Mouse (Mus musculus): ENCODE results near the gene Hdgf. TPM values are rescaled to one million over a fixed set of nuclear protein-coding genes. Genes with fewer than 3 reads are reported as not detected.
A peak's percentile ranks its signal among the peaks of the same experiment; 100 is the strongest.

Hdgf gene
- polyA plus RNA-seq, 1 experiment from 2014 or later: 183 TPM

DNA sequence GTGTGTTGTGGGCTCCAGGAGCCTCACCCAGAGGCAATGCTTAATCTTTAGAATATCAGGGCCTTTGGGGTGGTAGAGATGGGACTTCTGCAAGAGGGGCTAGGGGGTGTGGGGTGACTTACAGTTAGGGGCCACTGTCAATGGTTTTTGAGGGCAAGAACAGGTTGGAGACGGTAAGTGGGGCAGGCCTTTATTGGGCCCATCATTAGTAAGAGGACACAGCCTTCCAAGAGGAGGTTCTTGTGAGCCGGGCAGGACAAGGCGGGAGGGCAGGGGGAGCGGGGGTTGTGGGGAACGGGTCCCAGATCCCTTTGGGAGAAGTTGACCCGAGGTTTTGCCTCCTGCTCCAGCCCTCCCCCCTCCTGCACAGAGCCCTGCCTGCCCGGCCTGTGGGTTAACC, 7.4 kb downstream of the Hdgf start:
- H3K27me3 ChIP-seq: no peaks in the 10 kb centered on the region

DNA sequence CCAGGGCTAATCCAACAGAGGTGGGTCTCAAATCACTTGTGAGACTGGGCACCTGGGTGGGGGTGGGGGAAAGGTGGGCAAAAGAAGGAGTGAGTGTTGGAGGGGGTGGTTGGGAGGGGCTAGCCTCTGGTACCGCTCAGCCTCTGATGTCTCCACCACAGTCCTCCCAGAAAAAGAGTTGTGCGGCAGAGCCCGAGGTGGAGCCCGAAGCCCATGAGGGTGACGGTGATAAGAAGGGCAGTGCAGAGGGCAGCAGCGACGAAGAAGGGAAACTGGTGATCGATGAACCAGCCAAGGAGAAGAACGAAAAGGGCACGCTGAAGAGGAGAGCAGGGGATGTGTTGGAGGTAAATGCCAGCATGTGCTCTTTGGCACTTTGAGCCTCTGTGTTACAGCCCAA, 7.8 kb downstream of the Hdgf start:
- Histone ChIP-seq H3K27ac (replicated peaks) (no peak overlapping the region), H3K4me2 (no peak overlapping the region), H3K9ac (no peak overlapping the region), H3K9me3 (no peaks in the 10 kb centered on the region), H3K4me3 (no peak overlapping the region), H3K36me3 (peaks cover 37% of the 10 kb centered on the region), H3K27me3 (no peaks in the 10 kb centered on the region), H3K4me1 (replicated peaks) (peaks cover 24% of the 10 kb centered on the region)
- WGBS: 93% methylated on average over 10 of the region's 10 CpGs
- ATAC-seq (ENCODE audit: low FRiP score, low read depth): no peak

More for the DNA sequence above, 7.4 kb downstream of the Hdgf start:
- peaks cover 28% of the 10 kb centered on the region for H3K4me1 ChIP-seq (replicated peaks)
- H3K4me3 ChIP-seq: no peak overlapping the region
- H3K36me3 ChIP-seq: peaks cover 37% of the 10 kb centered on the region
- H3K9me3 ChIP-seq: no peaks in the 10 kb centered on the region
- 79% methylated on average over 7 of the region's 7 CpGs for WGBS
- H3K9ac ChIP-seq: no peak overlapping the region
- H3K27ac ChIP-seq (replicated peaks): no peak overlapping the region
- no peak for ATAC-seq (ENCODE audit: low FRiP score, low read depth)
- no peak overlapping the region for H3K4me2 ChIP-seq

DNA sequence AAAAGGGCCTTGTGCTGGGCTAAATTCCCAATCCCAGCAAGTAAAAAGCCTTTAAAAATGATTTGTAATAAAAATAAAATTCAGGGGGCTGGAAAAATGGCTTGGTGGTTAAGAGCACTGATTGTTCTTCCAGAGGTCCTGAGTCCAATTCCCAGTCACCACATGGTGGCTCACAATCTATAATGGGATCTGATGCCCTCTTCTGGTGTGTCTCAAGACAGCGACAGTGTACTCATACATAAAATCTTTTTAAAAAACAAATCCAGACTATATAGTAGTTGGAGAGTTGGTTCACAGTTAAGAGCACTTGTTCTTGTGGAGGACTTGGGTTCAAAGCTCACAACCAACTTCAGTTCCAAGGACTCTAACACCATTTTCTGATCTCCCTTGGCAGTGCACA, 10.9 kb downstream of the Hdgf start:
- Histone ChIP-seq H3K27ac (replicated peaks) (no peak overlapping the region), H3K27me3 (no peaks in the 10 kb centered on the region), H3K4me3 (no peak overlapping the region), H3K36me3 (peaks cover 40% of the 10 kb centered on the region), H3K4me1 (replicated peaks) (peaks cover 14% of the 10 kb centered on the region), H3K9ac (no peak overlapping the region), H3K9me3 (no peaks in the 10 kb centered on the region), H3K4me2 (no peak overlapping the region)
- ATAC-seq (ENCODE audit: low FRiP score, low read depth): no peak
- 84% methylated on average over 1 of the region's 1 CpGs for WGBS

DNA sequence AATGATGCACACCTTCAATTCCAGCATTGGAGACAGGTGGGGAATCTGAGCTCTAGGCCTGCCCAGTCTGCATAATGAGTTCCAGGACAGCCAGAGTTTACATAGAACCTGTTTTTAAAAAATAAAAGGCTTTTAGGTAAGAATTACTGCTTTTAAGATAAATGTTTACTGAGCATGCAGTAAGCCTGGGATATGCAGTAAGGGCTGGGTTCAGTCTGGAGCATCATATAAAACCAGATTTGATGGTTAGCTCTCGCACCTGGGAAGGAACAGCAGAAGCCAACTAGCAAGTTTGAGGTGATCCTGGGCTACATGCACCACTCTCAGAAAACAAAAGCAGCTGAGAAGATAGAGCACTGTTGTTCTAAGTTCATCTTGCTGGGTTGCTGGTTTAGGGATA, 12.4 kb downstream of the Hdgf start:
- Histone ChIP-seq H3K4me3 (no peak overlapping the region), H3K9ac (no peak overlapping the region), H3K4me1 (replicated peaks) (peaks cover 14% of the 10 kb centered on the region), H3K4me2 (peak overlapping the region; percentile 75), H3K36me3 (peaks cover 56% of the 10 kb centered on the region), H3K9me3 (no peaks in the 10 kb centered on the region), H3K27me3 (no peaks in the 10 kb centered on the region), H3K27ac (replicated peaks) (peak overlapping the region; percentile 57)
- WGBS: 97% methylated on average over 1 of the region's 1 CpGs
- ATAC-seq (ENCODE audit: low FRiP score, low read depth): no peak

DNA sequence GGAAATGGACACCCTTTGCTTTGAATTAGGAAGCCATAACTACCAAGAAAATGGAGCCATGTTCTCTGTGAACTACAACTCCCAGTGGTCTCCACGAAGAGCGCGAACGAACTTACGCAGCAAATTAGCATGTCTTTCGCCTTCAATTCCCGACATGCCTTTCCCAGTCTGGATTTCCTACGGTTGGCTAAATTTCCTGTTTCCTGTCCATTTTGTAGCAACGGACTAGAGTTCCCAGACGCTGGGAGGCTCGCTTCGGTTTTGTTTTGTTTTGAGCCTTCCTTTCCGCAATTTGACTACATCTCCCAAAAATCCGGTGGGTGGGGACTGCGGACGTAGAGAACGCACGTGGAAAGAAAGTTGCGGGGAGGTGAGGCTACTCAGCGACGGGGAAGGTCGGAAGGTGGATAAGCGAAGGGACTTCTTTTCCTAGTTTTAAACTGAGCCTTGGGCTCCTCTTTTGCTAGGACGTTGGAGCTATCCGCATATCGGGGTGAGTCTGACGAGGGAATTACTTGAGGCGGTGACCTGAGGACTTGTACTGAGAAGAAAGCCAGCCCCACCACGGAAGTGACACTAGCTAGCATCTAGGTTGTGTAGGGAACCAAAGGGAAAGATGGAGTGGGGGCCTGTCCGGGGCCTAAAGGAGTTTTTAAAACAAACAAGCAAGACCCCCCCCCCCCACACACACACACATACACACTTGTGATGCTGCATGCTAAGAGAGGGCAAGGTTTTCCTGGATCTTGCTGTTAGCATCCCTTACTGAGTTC, 13.4 kb downstream of the Hdgf start, which contains the start of gene Mrpl24:
TSS of gene Mrpl24 (plus strand) at position 171 of the 773 bp plus-strand sequence.
- H3K36me3 ChIP-seq: peaks cover 56% of the 10 kb centered on the region
- peak within 1 kb of the TSS; percentile 57 for H3K4me3 ChIP-seq
- ATAC-seq (ENCODE audit: low FRiP score, low read depth): peak; percentile 88
- peaks cover 14% of the 10 kb centered on the region for H3K4me1 ChIP-seq (replicated peaks)
- peak within 1 kb of the TSS; percentile 51 for H3K9ac ChIP-seq
- no peaks in the 10 kb centered on the region for H3K9me3 ChIP-seq
- peak within 1 kb of the TSS; percentile 75 for H3K4me2 ChIP-seq
- under 1% methylated on average over 30 of the region's 30 CpGs for WGBS
- peak within 1 kb of the TSS; percentile 71 for H3K27ac ChIP-seq (replicated peaks)
- no peaks in the 10 kb centered on the region for H3K27me3 ChIP-seq

DNA sequence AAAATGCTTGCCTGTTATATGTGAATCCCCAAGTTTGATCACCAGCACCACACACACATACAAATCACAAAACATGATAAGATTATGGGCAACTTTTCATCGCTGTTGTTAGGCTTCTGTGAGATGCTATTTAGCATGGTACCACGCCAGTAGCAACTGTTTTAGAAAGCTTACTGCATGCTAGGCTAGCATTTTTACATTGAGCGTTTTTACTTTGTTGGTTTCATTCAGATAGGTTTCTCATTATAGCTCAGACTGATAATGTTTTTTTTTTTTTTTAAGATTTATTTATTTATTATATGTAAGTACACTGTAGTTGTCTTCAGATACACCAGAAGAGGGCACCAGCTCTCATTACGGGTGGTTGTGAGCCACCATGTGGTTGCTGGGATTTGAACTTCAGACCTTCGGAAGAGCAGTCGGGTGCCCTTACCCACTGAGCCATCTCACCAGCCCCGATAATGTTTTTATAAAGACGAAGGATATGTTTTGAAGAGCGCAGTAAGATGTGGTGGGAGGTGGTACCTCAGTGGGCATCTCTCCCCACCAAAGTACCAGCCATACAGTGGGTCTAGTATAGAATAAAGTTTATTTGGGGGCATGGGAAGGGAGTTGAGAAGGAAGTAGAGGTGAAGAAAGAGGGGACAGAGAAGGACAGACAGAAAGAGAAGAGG, 14.3 kb downstream of the Hdgf start:
- no peak for ATAC-seq (ENCODE audit: low FRiP score, low read depth)
- H3K9ac ChIP-seq: peak overlapping the region; percentile 51; the same call in 1 of the 2 replicates
- no peaks in the 10 kb centered on the region for H3K9me3 ChIP-seq
- peak overlapping the region; percentile 57 for H3K4me3 ChIP-seq
- peaks cover 56% of the 10 kb centered on the region for H3K36me3 ChIP-seq
- 69% methylated on average over 9 of the region's 9 CpGs for WGBS
- H3K4me1 ChIP-seq (replicated peaks): peaks cover 14% of the 10 kb centered on the region
- no peak overlapping the region for H3K27ac ChIP-seq (replicated peaks)
- H3K27me3 ChIP-seq: no peaks in the 10 kb centered on the region
- peak overlapping the region; percentile 75 for H3K4me2 ChIP-seq

DNA sequence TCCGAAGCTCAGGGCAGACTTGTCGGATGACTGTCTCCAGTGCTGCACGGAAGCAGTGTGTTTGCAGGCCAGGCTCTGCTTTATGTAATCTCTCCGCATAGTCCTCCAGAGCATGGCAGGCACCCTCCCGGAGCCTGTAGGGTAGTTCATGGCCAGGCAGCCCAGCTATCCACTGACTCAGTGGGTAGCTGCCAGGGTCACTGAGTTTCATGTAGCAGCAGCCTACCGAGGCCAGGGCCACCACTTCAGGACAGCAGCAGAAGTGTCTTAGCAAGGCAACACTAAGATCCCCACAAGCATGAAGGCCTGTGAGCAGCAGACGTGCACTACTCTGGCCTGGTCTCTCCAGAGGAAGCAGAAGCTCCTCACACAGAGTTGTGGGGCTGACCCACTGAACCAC, 18.9 kb downstream of the Hdgf start:
- Histone ChIP-seq H3K4me1 (replicated peaks) (peaks cover 25% of the 10 kb centered on the region), H3K27me3 (no peaks in the 10 kb centered on the region), H3K36me3 (peaks cover 50% of the 10 kb centered on the region), H3K4me3 (no peak overlapping the region), H3K9me3 (no peaks in the 10 kb centered on the region), H3K27ac (replicated peaks) (no peak overlapping the region), H3K9ac (no peak overlapping the region), H3K4me2 (no peak overlapping the region)
- ATAC-seq (ENCODE audit: low FRiP score, low read depth): no peak
- 90% methylated on average over 7 of the region's 7 CpGs for WGBS

DNA sequence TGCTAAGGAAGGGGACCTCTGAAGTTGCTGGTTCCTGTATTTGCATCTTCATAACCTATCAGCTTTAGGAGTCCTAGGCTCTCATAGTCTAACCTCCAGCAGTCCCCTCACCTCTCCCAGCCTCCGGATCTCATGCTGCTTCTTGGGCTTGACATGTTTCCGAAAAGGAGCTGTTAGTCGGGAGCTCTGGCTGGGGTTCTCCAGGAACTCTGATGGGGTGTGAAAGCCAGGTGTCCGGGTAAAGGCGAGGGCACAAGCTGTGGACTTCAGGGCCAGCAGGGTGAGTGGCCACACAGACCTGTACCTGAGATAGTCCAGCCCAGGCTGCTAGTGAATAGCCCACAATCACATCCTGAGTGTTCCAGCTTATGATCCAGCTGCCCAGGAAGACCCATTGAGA, 21.3 kb downstream of the Hdgf start:
- no peak for ATAC-seq (ENCODE audit: low FRiP score, low read depth)
- H3K9me3 ChIP-seq: no peaks in the 10 kb centered on the region
- peaks cover 50% of the 10 kb centered on the region for H3K36me3 ChIP-seq
- H3K4me2 ChIP-seq: no peak overlapping the region
- 95% methylated on average over 5 of the region's 5 CpGs for WGBS
- H3K27ac ChIP-seq (replicated peaks): no peak overlapping the region
- H3K4me3 ChIP-seq: no peak overlapping the region
- no peak overlapping the region for H3K9ac ChIP-seq
- peaks cover 31% of the 10 kb centered on the region for H3K4me1 ChIP-seq (replicated peaks)
- no peaks in the 10 kb centered on the region for H3K27me3 ChIP-seq

DNA sequence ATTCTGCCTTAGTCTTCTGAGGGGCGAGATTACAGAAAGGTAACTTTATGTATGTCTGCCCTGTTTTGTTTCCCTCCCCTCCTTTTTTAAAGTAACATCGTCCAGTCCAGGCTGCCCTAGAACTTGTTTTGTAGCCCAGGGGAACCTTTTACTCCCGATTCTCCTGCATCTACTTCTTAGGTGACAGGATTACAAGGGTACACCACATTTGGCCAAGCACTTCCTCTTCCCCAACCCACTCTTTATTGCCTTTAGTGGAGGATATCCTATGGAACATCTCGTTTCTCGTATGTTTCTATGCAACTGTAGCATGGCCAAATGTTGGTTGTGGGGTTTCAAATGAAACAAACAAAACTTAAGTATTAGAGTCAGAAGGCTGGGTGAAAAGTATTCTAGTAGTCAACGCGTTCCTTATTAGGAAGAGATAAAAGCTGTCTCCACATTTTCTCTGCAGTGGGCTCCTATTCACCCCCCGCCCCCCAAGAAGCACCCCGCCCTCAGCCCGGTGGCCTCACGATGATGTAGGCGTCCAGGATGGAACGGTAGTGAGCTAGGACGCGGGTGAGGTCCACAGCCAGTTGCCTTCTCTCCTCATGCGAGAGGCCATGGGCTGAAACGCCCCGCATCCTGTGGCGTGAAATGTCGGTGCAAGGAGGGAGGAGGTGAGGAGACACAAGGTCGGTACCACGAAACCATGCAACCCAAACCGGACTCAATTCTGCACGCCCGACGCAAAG, 23.4 kb downstream of the Hdgf start:
- no peaks in the 10 kb centered on the region for H3K27me3 ChIP-seq
- WGBS: 9% methylated on average over 26 of the region's 26 CpGs
- peak overlapping the region; percentile 97 for H3K9ac ChIP-seq
- peak overlapping the region; percentile 88 for H3K4me2 ChIP-seq
- H3K4me3 ChIP-seq: peak overlapping the region; percentile 97
- H3K36me3 ChIP-seq: peaks cover 43% of the 10 kb centered on the region
- no peaks in the 10 kb centered on the region for H3K9me3 ChIP-seq
- no peak; the same call in 1 of the 2 replicates for ATAC-seq (ENCODE audit: low FRiP score, low read depth)
- peak overlapping the region; percentile 94 for H3K27ac ChIP-seq (replicated peaks)
- peaks cover 43% of the 10 kb centered on the region for H3K4me1 ChIP-seq (replicated peaks)

DNA sequence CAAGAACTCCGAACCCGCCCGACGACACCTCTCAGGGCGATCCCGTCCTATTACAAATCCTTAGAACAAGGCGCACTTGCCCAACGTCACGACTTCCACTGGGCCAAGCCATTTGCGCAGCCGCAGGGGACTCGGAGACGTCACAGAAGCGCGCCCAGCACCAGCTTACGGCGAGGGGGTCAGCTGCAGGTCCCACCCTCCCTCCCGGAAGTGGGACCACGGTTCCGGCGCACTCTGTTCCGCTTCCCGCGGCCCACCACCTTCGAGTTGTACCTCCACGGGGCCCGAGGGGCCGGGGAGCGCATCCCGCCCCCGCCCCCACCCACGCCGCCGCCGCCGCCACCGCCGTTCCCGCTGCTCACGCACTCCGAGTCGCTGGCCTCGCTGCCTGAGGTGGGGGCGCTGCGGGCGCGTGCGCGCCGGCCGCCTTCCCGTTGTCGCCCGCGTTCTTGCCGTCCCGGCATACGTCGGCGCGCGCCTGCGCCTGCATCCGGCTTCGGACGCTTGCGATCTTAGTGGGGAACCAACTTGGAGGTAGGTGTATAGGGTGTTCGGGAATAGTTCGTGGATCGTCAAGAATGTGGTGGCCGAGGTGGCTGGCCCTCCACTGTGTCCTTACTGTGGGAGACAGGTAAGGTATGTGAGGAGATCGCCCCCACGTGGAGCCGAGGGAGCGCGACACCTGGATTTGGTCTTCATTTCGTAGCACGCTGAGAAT, 24.1 kb downstream of the Hdgf start, which contains the start of the genes Isg20l2 and Rrnad1:
TSS of gene Isg20l2 (plus strand) at position 237 of the 718 bp plus-strand sequence.
TSS of gene Rrnad1 (minus strand) at position 640 of the 718 bp plus-strand sequence.
- WGBS: under 1% methylated on average over 63 of the region's 78 CpGs
- no peaks in the 10 kb centered on the region for H3K9me3 ChIP-seq
- peaks cover 49% of the 10 kb centered on the region for H3K4me1 ChIP-seq (replicated peaks)
- peak within 1 kb of the TSS; percentile 97 for H3K4me3 ChIP-seq
- H3K27ac ChIP-seq (replicated peaks): peak within 1 kb of the TSS; percentile 94
- no peaks in the 10 kb centered on the region for H3K27me3 ChIP-seq
- ATAC-seq (ENCODE audit: low FRiP score, low read depth): peak; percentile 97
- H3K36me3 ChIP-seq: peaks cover 40% of the 10 kb centered on the region
- peak within 1 kb of the TSS; percentile 97 for H3K9ac ChIP-seq
- H3K4me2 ChIP-seq: peak within 1 kb of the TSS; percentile 88

DNA sequence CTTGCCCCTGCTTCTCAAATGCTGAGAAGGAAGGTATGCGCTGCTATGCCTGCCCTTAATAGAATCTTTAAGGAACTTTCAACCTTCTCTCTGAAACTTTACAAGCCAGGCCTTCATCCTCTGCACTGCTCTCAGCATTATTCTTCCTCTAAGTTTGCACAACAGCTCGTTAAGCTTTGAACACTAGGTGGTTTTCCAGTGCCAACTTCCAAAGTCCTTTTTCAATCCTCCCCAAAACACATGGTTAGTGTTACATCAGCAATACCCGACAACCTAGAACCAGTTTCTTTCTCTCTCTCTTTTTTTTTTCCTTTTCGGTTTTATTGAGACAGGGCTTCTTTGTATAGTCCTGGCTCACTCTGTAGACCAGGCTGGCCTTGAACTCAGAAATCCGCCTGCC, 27.9 kb downstream of the Hdgf start:
- peaks cover 32% of the 10 kb centered on the region for H3K36me3 ChIP-seq
- WGBS: 88% methylated on average over 5 of the region's 5 CpGs
- H3K27me3 ChIP-seq: no peaks in the 10 kb centered on the region
- no peak overlapping the region for H3K4me3 ChIP-seq
- no peak overlapping the region for H3K27ac ChIP-seq (replicated peaks)
- no peak for ATAC-seq (ENCODE audit: low FRiP score, low read depth)
- peaks cover 53% of the 10 kb centered on the region for H3K4me1 ChIP-seq (replicated peaks)
- H3K4me2 ChIP-seq: no peak overlapping the region
- H3K9ac ChIP-seq: no peak overlapping the region
- H3K9me3 ChIP-seq: no peaks in the 10 kb centered on the region
